Mouse (Mus musculus): Measurements from ENCODE around the gene Pgm1.

Pgm1 gene

GRCm38 (mm10) chr4:100009211-100009678 is 80.0 kb downstream of the Pgm1 start:
- in situ Hi-C loops (cut with MboI; ENCODE audit: low sequenced_read_pairs): no loop called here

- in situ Hi-C loops (cut with MboI; ENCODE audit: low sequenced_read_pairs): no loop called here
Observed at GRCm38 (mm10) chr4:100010916-100011315, 81.7 kb downstream of the Pgm1 start.

GRCm38 (mm10) chr4:100011563-100011962 is 82.3 kb downstream of the Pgm1 start:
- in situ Hi-C loops (cut with MboI; ENCODE audit: low sequenced_read_pairs): no loop called here

GRCm38 (mm10) chr4:100012361-100013035 is 83.3 kb downstream of the Pgm1 start:
- in situ Hi-C loops (cut with MboI; ENCODE audit: low sequenced_read_pairs): no loop called here

- in situ Hi-C loops (cut with MboI; ENCODE audit: low sequenced_read_pairs): loop anchor here (25.0 kb wide), 1 partner anchor 510 kb away; no protein-coding TSS in a partner anchor
Observed at GRCm38 (mm10) chr4:100027773-100028172, 98.6 kb downstream of the Pgm1 start.

- in situ Hi-C loops (cut with MboI; ENCODE audit: low sequenced_read_pairs): loop anchor here (25.0 kb wide), 1 partner anchor 509 kb away; no protein-coding TSS in a partner anchor
Observed at GRCm38 (mm10) chr4:100028641-100029040, 99.4 kb downstream of the Pgm1 start.

- in situ Hi-C loops (cut with MboI; ENCODE audit: low sequenced_read_pairs): loop anchor here (25.0 kb wide), 1 partner anchor 506 kb away; no protein-coding TSS in a partner anchor
Observed at GRCm38 (mm10) chr4:100031270-100031669, 102.1 kb downstream of the Pgm1 start.

GRCm38 (mm10) chr4:100032608-100033007 is 103.4 kb downstream of the Pgm1 start:
- in situ Hi-C loops (cut with MboI; ENCODE audit: low sequenced_read_pairs): loop anchor here (25.0 kb wide), 1 partner anchor 505 kb away; no protein-coding TSS in a partner anchor

- in situ Hi-C loops (cut with MboI; ENCODE audit: low sequenced_read_pairs): loop anchor here (25.0 kb wide), 1 partner anchor 503 kb away; no protein-coding TSS in a partner anchor
Observed at GRCm38 (mm10) chr4:100033944-100034343, 104.7 kb downstream of the Pgm1 start.

GRCm38 (mm10) chr4:100034971-100035370 is 105.8 kb downstream of the Pgm1 start:
- in situ Hi-C loops (cut with MboI; ENCODE audit: low sequenced_read_pairs): loop anchor here (25.0 kb wide), 1 partner anchor 502 kb away; no protein-coding TSS in a partner anchor

GRCm38 (mm10) chr4:100035919-100036554 is 106.8 kb downstream of the Pgm1 start:
- in situ Hi-C loops (cut with MboI; ENCODE audit: low sequenced_read_pairs): loop anchor here (25.0 kb wide), 1 partner anchor 501 kb away; no protein-coding TSS in a partner anchor
